Mouse (Mus musculus) liver, adult (tissue): ENCODE data around the gene Lif.

Experiments
- GATA4 ChIP-seq: IDR thresholded peaks from 2 replicates; pipeline ENCODE4 v1.6.1; 2014; ENCODE audit warnings: mild to moderate bottlenecking, low read length; ENCODE audit not compliant: insufficient replicate concordance

Lif gene

DNA sequence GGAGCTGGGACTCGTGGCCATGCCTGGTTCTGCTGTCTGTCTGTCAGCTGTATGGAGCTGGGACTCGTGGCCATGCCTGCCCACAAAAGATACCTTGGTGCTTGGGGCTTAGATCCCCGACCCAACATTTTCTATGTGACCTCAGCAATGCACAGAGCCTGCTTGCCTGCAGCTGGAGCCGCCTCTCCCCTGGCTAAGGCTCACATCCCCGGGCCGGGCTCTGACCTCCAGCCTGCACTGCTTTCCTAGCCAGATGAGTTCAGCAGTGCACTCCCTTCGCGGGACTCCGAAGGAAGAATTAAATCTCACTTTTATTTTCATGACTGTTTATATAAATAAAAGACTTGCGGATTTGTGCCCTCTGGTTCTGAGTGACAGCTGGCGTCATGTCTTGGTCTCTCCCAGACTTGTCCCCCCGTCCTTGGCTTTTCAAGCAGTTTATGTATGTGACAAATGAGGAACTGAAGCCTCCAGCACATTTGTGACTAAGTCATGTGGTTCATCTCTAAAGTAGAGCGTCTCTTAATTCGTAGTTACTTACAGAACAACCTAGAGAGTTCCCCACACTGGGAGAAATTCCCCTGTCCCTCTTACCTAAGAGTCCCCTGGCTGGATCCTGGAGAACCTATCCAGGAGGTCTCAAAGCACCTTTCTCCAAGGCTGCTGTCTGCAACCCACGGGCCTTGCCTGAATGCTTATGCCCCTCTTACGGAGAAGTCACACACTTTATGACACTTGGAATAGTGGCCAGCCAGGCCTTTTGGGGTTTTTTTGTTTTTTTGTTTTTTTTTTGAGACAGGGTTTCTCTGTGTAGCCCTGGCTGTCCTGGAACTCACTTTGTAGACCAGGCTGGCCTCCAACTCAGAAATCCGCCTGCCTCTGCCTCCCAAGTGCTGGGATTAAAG lies 35.1 kb upstream of the Lif start:
- no peak for TF ChIP-seq GATA4

DNA sequence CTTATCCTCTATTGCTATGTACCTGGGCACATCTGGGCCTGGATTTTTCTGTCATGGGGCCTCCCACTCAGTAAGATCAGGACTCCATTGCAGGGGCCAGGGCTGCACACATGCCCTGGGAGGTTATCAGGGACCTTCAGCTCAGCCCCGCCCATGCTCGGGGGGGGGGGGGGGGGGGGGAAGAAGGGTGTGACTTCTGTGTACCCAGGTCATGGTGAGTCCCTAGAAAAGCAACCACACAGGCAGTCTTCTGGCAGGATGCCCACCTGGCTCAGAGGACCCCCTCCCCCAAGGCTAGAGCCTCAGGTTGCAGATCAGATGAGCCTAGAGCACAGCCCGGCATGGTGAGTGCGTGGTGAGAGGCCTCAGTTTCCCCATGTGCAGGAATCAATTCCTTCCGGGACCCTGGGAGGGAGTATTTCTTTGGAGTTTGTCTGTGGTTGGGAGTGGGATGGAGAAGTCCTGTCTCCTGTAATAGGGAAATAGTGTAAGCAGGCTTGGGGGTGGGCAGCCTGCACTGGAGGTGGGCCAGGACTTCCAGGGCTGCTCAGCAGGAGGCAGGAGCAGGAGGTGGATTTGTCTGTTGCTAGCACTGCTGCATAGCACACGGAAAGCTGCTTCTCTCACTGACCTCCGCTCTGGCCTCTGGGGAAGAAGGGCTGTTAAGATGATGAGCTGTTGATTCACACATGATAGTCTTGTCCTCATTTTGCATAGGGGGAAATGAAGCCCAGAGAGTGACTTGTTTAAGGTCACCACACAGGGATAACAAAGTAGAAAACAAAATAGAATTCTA lies 33.8 kb upstream of the Lif start:
- TF ChIP-seq GATA4 = no peak

DNA sequence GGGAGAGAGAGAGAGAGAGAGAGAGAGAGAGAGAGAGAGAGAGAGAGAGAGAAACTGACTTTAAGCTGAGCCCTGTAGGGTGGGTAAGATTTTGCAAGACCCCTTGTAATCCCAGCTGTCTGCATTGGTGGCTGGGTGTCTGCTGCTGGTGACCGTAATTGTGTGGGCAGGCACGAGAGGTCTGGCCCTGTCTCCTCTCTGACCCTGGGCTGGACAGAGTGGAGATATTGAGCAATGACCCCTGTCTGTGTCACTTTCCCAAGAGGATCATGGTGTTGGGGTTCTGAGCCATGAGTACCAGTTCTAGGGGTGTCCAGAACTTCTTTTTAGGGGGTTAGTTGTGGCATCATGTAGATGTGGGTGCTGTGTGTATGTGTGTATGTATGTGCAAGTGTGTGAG lies 33.1 kb upstream of the Lif start:
- TF ChIP-seq GATA4 = no peak

DNA sequence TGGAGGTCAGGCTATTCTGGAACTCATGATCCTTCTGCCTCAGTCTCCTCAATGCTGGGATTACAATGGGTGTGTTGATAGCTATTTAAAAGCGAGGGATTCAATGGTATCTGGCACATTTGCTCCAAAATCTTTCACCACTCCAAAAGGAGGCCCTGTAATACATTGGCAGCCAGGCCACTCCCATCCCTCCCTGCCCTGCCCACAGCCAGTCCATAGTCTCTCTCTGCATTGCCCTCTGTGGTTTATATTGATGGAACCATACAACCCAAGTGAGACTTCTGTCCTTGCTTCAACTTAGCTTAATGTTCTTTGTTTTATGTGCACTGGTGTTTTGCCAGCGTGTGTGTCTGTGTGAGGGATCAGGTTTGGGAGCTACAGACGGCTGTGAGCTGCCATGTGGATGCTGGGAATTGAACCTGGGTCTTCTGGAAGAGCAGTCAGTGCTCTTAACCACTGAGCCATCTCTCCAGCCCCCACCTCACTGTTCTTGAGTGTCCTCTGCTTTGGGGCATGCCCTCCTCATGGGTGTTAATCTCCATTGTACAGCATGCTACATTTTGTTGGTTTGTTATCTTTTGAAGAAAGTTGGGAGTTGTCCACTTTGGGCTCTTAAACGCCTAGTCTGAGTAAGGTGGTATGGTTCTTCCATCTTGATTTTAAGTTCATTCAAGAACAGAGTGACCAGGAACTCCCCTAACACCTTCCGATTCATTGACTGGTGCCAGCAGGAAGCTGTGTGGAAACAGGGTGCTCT lies 30.6 kb upstream of the Lif start:
- TF ChIP-seq GATA4 = no peak

DNA sequence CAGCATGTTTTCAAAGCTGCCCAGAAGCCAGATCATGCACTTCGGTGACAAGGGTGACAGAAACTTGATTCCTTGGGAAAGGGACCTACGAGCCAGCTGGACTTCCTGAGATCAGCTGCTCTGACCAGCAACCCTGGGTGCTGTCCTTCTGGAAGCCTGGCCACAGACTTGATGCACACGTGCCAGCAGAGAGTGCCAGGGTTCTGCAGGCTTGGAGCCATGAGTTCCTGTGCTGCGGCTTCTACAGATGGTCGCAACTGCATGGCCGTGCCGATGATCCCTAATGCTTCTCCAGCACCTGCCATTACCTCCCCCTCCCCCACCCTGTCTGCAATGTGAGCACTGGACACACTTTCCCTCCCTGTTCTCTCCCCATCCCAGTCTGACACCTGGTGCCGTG lies 28.9 kb upstream of the Lif start:
- TF ChIP-seq GATA4 = no peak

DNA sequence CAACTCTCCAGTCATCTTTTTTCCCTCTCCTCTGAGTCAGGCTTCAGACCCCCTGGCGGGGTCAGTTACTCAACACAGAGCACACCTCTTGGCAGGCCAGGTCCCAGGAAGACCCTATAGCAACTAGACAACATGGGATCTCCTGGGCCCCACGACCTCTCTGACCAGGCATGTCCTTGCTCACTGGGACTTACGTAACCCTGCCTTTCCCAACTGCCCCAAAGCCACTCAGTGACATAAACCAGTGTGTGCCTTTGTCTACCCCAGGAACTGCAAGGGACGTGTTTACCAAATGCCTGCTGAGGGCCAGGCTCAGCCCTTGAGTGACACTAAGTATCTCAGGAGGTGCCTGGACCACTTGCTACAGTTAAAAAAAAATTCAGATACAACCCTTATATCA lies 27.5 kb upstream of the Lif start:
- no peak for TF ChIP-seq GATA4

DNA sequence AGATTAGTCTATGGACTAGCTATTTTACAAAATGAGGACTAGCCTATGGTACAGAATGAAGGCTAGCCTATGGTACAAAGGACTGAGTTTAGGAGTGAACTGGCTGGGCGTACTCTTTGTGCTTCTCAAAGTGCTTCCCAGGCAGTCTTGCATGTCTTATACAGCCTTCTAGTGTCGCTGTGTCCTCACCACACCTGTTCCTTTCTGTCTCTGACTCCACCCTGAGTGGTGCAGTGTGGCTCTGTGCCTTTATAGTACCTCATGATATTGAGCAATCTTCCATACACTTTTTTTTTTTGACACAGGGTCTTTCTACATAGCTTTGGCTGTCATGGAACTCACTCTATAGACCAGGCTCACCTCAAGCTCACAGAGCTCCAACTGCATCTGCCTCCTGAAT lies 25.9 kb upstream of the Lif start:
- no peak for TF ChIP-seq GATA4

DNA sequence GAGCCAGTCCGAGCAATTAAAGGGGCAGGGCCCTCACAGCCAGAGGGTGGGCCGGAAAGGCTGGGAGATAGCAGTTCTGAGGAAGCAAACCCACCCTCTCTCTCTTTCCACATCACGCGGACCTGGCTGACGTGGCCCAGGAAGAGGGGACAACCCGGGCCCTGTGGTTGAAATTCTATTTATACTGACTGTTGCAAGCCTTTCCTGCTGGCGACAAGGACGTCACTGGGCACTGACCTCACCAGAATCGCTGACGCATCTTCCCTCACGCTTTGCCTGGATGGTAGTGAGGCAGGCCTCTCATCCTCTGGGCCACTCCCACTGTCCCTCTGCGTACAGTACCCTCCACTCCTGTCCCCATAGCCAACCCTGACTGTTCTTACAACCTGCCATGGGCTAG lies 24.7 kb upstream of the Lif start:
- TF ChIP-seq GATA4 = peak; percentile 67; the same call in 1 of the 2 replicates

DNA sequence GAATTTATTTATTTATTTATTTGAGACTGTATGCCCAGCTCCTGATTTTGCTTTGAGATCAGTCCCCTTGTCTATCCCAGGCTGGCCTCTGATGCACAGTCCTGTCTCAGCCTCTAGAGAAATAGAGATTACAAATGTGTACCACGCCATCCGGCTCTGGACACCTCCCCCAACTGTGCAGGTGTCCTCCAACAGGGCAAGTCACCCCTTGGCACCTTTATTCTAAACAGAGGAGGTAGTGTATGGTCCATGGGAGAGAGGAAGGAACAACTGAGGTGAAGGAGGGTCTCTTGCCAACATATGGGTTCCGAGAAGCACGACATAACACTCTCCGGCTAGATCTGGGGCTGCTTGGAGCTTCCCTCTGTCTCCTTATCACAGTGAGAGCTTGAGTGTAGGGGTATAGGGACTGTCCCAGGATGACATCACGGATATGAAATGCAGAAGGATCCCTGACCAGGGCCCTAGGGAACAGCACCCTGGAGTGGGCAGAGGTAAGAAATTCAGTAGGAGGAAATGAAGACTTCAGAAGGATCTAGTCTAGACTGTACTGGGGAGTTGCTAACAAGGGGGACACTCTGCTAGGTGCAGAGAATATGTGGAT lies 22.2 kb upstream of the Lif start:
- TF ChIP-seq GATA4 = no peak

DNA sequence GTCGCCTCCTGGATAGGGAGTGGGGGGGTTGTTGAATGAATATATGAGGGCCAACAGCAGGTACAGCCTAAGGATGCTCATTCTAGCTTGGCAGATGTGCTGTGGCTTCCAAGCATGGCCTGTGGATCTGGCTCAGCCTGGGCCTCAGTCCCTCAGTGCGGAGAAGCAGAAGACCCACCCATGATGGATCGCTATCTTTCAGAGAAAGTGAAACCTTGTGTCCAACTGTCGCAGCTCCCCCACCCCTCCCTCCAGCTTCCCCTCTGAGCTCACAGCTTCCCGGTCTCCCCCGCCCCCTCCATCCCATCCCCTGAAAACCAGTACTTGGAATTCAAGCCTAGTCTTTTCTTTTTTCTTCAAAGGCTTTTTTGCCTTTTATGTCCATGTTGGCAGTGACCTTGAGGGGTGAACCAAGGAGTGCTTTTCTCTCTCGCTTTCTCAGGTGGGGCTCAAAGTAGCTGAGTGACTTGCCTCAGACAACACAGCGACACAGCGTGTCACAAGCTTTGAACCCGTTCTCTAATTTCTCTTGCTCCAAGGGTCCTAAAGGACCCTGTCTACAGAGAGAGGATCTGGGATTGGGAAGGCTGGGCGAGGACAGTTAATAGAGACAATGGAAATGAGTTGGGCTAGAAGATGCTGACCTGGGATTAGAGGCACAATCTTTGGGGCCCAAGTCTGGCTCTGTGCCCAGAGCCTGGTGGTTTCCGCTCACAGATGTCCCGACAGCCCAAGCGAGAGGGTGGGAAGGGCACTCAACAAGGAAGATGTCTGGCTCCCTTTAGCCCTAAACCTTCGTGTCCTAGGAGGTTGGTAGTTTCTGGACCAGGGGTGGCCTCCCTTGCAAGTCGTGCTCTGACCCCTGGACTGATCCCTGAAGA lies 21.5 kb upstream of the Lif start, which contains the start of gene Osm:
Gene Osm, plus strand, starts transcription at position 756 of the 881 bp plus-strand sequence.
- no peak for TF ChIP-seq GATA4

DNA sequence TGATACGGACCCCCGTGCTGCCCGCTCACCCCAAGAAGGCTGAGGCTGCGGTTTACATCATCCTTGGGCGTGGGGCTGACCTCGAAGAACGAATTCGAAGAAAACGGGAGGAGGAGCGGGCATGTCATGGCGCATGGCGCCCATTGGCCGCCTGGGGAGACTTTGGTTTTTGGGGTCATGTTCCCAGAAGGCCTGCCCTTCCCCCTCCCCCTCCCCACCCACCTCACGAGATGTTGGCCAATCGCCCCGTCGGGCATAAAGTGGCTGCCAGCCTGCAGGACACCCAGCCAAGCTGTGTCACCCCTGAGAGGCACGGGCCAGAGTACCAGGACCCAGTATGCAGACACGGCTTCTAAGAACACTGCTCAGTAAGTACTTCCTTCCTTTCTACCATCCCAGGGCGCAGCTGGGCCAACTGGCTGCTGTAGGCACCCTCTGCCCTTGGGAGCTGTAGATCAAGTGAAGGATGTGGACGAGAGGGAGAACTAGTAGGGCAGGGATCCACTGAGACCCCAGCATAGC lies 20.8 kb upstream of the Lif start:
- TF ChIP-seq GATA4 = no peak

DNA sequence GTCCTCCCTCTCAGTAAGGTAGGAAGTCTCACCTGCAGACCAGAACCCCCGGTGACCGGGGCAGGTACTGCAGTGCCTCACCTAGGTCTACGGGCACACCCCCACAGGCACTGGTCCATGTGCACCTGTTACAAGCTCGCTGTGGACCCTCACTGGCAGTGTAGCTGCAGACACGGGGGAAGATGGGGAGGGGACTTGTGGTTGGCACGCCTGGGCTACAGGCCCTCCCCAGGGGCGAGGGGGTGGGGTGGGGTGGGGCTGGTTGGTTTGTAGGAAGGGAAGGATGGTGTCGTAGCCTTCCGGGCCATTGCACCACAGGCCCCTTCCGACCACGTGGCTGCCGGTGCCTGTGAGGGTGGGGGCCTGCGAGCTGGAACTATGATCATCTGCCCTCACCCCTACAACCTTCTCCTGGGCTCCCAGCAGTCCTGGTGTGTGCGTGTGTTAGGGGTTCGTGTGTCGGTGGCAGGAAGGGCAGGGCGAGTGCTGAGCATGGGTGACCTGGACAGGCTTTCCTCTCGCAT lies 19.9 kb upstream of the Lif start:
- TF ChIP-seq GATA4 = no peak

DNA sequence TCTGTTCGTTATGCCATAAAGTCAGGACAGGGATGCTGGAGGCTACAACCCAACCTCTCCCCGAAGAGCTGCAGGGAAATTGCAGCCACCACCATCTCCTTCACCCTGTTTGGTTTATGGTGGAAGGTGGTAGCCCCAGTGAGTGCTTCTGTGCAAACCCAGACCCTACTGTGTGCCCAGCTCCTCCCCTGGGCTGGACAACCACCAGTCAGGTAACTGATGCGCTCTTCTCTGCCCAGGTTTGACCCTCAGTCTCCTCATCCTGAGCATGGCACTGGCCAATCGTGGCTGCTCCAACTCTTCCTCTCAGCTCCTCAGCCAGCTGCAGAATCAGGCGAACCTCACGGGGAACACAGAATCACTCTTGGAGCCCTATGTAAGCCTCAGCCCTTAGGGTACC lies 19.2 kb upstream of the Lif start:
- no peak for TF ChIP-seq GATA4

DNA sequence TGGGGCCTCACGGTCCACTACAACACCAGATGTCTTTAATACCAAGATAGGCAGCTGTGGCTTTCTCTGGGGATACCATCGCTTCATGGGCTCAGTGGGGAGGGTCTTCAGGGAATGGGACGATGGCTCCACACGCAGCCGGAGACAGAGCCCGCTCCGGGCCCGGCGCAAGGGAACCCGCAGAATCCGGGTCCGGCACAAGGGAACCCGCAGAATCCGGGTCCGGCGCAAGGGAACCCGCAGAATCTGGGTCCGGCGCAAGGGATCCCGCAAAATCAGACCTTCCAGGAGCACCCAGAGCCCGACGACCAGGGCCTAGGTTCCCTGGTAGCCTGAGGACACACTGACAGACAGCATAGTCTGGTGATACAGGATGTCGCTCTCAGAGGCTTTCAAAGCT lies 17.7 kb upstream of the Lif start:
- no peak for TF ChIP-seq GATA4
